Mouse (Mus musculus) left cerebral cortex, adult 2 months (tissue): ENCODE measurements at regions not wholly inside any gene's neighbourhood (a gene's known extent, or its start where the extent isn't known, plus 50 kb on each side); places are given as distances from the start of the nearest gene placed in this dataset.

Experiments
- DNase-seq, 2 experiments: peaks; one replicate each; pipeline ENCODE4 v3.0.0; 2021 to 2022; ENCODE audit warnings: low spot score in 2 of 2, mixed read lengths in 1 of 2; ENCODE audit errors: extremely low spot score in 1 of 2
- H3K27ac ChIP-seq: fragments of 200-600 bp; 2 replicates; pipeline ENCODE4 v1.8.1; 2022
- H3K4me3 ChIP-seq: fragments of 200-600 bp; 2 replicates; pipeline ENCODE4 v1.8.1; 2022
- CTCF ChIP-seq: fragments of 200-600 bp; IDR thresholded peaks from 2 replicates; pipeline ENCODE4 v1.8.1; 2022; ENCODE audit warnings: antibody characterized with exemption, mild to moderate bottlenecking, moderate library complexity
- intact Hi-C: fragments of 180-260 bp; cut with DNase I; formaldehyde crosslinking; loops from one replicate; pipeline ENCODE4 v1.15.1; 2025

DNA sequence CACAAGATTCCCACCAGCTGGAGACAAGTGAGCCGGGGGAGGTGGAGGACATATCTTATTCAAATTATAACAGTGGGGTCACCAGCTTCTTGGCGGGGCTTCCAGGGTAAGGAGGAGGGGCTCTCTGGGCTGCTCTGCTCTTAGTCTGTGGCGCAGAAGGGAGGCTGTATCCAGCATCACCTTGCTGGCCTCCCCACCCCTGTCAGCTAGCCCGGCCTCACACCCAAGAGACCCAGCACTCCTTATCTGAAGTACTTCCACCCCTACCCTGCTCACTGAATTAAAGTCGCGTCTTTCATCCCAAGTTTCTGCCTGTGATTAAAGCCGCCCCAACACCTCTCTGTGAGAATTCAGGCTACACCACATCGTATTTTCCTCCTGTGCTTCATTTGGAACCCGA, 119.8 kb upstream of the Zfp507 start:
- no peak for TF ChIP-seq CTCF
- intact Hi-C loops = no loop called here
- no peak overlapping the region for H3K4me3 ChIP-seq

GRCm38 (mm10) chr7:35920884-35921283, 118.1 kb upstream of the Zfp507 start:
- no peak for DNase-seq
- Histone ChIP-seq H3K4me3 (no peak overlapping the region), H3K27ac (no peak overlapping the region)
- intact Hi-C loops = no loop called here
- TF ChIP-seq CTCF = no peak

More for the DNA sequence above, 119.8 kb upstream of the Zfp507 start:
- no peak for DNase-seq
- H3K27ac ChIP-seq = no peak overlapping the region

- intact Hi-C loops = no loop called here
- no peak for TF ChIP-seq CTCF
- DNase-seq = no peak
- no peak overlapping the region for H3K27ac ChIP-seq
- H3K4me3 ChIP-seq = no peak overlapping the region
These were observed 117.4 kb upstream of the Zfp507 start for GRCm38 (mm10) chr7:35920194-35920609.

DNA sequence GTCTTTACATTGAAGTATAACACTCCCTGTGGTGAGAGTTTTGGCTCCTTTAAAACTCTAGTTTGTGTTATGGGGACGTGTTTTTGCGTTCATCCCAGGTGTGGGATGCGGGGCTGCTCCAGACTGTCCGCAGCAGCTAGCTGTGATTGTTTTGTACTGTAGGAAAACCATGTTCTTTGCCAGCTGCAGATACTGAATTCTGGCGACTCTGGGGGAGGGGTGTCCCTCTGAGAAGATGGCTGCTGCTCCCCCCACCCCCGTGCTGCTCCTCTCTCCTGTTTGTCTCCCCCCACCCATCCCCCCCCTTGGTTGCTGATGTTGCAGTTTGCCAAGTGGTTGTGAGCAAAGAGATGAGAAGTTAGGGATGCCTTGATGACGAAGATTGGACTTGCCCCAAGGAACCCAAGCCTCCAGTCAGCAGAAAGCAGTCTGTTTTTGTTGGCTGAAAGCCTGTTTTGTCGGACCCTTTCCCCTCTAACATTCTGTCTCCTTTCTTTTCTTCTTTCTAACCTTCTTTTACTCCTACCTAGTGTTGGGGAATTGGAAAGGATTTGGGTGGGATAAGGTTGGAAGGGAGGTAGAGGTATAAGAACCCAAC, 107.4 kb upstream of the Zfp507 start:
- Histone ChIP-seq H3K27ac (no peak overlapping the region), H3K4me3 (no peak overlapping the region)
- intact Hi-C loops = no loop called here
- TF ChIP-seq CTCF = no peak
- no peak for DNase-seq

DNA sequence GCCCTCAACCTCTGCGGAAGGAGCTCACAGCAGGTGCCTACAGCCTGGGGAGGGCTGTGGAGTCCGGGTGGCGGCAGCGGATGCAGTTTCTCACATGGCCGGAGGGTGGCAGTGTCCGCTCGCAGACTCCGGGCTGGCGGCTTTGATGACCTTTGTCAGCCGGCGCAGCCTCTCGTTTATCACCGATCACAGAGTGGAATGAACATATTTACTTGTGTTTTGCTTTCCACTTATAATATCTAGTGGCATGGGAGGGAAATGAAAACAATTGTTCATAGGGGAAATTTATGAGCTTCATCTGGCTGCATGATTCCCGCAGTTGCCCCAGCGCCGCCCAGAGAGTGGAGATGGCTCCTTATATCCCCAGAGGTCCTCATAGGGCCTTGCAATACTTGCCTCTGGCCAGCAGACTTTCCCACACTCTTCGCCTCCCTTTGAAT, 99.2 kb upstream of the Zfp507 start:
- intact Hi-C loops = loop anchor here (2.0 to 10.0 kb wide), 6 partner anchors 170 to 1443 kb away; no protein-coding TSS in a partner anchor
- H3K27ac ChIP-seq = no peak overlapping the region
- peak; percentile 96 for TF ChIP-seq CTCF
- peak overlapping the region; percentile 29; the same call in 1 of the 2 replicates for H3K4me3 ChIP-seq
- DNase-seq = peak; percentile 70 to 85

DNA sequence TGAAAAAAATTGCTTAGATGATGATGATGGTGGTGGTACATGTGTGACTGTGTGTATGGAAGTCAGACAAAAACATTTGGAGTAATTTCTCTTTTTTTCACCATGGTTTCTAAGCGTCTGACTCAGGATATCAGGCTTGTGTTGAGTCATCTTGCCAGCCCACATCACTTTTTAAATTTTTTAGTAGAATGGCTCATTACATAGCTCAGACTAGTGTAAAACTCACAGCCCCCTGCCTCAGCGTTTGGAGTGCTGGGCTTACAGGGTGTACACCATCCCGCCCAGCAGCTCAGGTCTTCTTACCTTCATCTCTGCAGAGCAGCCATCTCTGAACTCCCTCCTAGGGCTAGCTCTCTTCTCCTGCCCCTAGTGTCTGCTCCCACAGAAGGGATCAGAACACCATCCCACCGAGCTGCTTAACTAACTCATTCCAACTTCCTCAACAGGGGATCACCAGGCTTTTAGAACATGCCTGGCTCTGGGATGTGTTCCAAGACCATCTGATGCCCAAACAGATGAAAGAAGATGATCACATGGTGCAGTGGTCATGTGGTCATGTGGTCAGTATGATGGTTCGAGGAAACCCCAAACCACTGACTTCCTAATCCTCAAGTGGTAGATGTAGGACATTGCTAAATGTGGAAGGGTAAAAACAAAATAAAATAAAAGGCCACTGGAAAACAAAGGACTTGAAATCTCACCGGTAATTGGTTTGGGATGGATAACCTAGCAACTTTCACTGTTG, 96.1 kb upstream of the Zfp507 start:
- intact Hi-C loops = loop anchor here (10.0 kb wide), 1 partner anchor 966 kb away; no protein-coding TSS in a partner anchor
- no peak for DNase-seq
- Histone ChIP-seq H3K27ac (no peak overlapping the region), H3K4me3 (no peak overlapping the region)
- no peak for TF ChIP-seq CTCF

DNA sequence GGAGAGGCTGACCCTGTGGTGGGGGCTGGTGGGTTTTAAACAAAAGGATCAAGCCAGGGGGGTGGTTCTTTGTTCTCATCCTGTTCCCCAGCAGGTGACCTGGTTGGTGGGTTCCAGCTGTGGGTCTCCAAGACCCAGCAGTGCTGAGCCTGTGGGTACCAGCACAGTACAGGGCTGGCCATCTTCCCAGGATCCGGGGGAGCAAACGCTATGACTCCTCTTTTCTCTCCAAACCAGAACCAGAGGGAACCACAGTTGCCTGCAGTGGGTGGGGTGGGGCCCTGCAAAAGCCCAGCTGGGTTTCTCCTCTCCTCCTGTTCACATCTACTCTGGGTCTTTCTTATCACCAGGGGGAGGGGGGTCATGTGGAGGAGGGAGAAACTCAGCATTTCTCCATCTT, 90.5 kb upstream of the Zfp507 start:
- Histone ChIP-seq H3K4me3 (no peak overlapping the region), H3K27ac (peak overlapping the region; percentile 24; the same call in 1 of the 2 replicates)
- no peak for TF ChIP-seq CTCF
- DNase-seq = peak in 1 of 2 experiments; percentile 44
- intact Hi-C loops = loop anchor here (10.0 kb wide), 1 partner anchor 972 kb away; no protein-coding TSS in a partner anchor

DNA sequence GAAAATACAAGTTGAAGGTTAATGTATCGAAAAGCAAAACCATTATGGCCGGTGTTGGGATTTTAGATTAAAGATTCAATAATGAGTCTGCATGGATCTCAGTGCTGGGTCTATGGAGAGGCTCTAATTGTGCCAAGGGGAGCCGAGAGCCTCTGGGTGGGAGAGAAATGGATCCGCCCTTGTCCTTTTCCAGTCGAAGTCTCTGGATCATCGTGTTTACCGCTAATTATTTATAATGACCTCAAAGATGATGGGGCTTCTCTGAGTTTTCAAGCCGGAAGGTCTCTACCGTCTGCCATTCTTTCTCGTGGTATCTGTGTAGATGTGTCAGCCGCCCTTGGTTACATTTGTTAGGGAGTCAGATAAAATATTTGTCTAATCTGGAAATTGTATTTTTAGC, 83.2 kb upstream of the Zfp507 start:
- no peak for TF ChIP-seq CTCF

DNA sequence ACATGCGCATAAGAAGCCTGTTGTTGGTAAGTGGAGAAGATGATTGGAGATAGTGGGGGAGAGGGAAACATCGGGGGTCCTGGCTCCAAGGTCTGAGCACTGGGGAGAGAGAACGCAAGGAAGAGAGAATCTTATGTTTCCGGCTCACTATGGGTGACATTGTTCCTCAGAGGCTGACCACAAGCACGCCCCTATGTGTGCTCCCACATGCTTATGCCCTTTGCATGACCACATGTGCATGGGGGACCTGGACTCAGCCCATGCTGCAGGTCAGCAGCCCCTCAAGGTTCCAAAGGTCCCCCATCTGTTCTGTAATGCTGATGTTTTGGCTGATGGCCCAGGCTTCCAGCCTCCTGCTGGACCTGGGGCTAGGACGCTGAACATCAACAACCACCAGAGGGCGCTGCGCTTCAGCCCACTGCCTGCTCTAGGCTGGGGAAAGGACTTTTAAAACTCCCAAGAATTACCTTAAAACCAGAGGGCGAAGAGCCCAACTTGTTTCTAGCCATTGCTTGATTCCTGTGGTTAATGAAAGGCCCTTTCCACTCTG, 77.0 kb upstream of the Zfp507 start:
- H3K27ac ChIP-seq = no peak overlapping the region
- TF ChIP-seq CTCF = peak; percentile 95
- peak; percentile 71 to 82 for DNase-seq
- intact Hi-C loops = loop anchor here (1.0 to 5.0 kb wide), 3 partner anchors 48 to 1477 kb away; no protein-coding TSS in a partner anchor
- H3K4me3 ChIP-seq = no peak overlapping the region

More for the DNA sequence above, 83.2 kb upstream of the Zfp507 start:
- Histone ChIP-seq H3K27ac (no peak overlapping the region), H3K4me3 (no peak overlapping the region)
- intact Hi-C loops = no loop called here
- no peak for DNase-seq

GRCm38 (mm10) chr7:35878164-35878563, 75.4 kb upstream of the Zfp507 start:
- intact Hi-C loops = loop anchor here (2.0 kb wide), 1 partner anchor 1469 kb away; no protein-coding TSS in a partner anchor
- Histone ChIP-seq H3K4me3 (no peak overlapping the region), H3K27ac (peak overlapping the region; percentile 62; the same call in 1 of the 2 replicates)
- DNase-seq = no peak
- no peak for TF ChIP-seq CTCF

DNA sequence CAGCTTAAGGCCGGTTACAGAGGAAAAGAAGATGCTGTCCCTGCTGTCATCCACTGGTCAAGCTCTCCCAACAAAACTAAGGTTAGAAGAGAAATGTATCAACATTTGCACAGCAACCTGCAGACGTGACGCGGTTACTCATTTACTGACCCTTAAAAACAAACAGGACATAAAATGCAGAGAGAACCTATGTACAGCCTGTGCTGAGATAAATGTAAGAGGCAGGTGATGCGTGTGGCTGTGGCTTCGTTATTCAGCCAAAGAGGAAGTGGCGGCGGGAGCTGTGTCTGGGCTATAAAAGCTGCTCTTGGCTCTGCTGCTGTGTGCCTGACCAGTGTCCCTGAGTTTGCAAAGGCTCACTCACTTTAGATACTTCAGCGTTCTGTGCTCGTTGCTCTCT, 58.2 kb upstream of the Zfp507 start:
- Histone ChIP-seq H3K4me3 (no peak overlapping the region), H3K27ac (no peak overlapping the region)
- TF ChIP-seq CTCF = no peak
- no peak for DNase-seq
- intact Hi-C loops = no loop called here

GRCm38 (mm10) chr7:35859601-35860000, 56.8 kb upstream of the Zfp507 start:
- no peak for DNase-seq
- TF ChIP-seq CTCF = peak; percentile 59
- H3K27ac ChIP-seq = no peak overlapping the region
- no peak overlapping the region for H3K4me3 ChIP-seq
- intact Hi-C loops = loop anchor here (5.0 kb wide), 1 partner anchor 207 kb away; no protein-coding TSS in a partner anchor
